Mouse (Mus musculus) thymus, adult 2 months (tissue): ENCODE results near the gene Stab1.

ENCODE experiments used
- CTCF ChIP-seq: fragments of 200-500 bp; IDR thresholded peaks from 2 replicates; pipeline ENCODE4 v1.5.1; 2012; ENCODE audit warnings: mild to moderate bottlenecking, control low read depth, low read length, moderate library complexity, borderline replicate concordance; ENCODE audit not compliant: control insufficient read depth, poor library complexity, insufficient read depth; ENCODE audit errors: extremely low read depth
- POLR2A ChIP-seq: fragments of 200-500 bp; IDR thresholded peaks from 2 replicates; pipeline ENCODE4 v1.6.1; 2012; ENCODE audit warnings: mild to moderate bottlenecking, low read length, control low read depth, moderate library complexity; ENCODE audit not compliant: control insufficient read depth, poor library complexity, insufficient read depth; ENCODE audit errors: extremely low read depth

GRCm38 (mm10) chr14:31184195-31184594 is 15.8 kb upstream of the Stab1 start:
- no peak for TF ChIP-seq CTCF
- TF ChIP-seq POLR2A, result no peak
